Mouse (Mus musculus) urinary bladder, adult 2 months (tissue): ENCODE measurements at regions not wholly inside any gene's neighbourhood (a gene's known extent, or its start where the extent isn't known, plus 50 kb on each side); places are given as distances from the start of the nearest gene placed in this dataset.

Experiments used
- DNase-seq: peaks from one replicate; pipeline ENCODE4 v3.0.0; 2022; ENCODE audit warnings: low spot score

DNA sequence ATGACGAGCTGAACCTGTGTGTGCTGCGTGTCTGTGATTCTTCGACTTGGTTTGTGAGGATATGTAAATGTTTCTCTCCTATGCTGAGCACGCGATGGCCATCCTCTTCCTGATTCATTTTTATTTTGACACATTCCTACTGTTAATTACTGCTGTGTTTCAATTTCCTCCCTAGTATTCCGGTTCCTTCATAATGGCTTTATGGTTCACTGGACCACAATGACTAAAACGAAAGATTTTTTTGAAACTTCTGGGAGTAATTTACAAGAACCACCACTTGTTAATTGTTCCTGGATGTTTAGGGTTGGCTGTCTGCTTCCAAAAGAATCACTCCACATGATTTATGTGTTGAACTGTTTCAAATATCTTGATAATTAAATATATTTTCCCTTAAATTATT lies 537.4 kb upstream of the Mgmt start:
- no peak for DNase-seq

DNA sequence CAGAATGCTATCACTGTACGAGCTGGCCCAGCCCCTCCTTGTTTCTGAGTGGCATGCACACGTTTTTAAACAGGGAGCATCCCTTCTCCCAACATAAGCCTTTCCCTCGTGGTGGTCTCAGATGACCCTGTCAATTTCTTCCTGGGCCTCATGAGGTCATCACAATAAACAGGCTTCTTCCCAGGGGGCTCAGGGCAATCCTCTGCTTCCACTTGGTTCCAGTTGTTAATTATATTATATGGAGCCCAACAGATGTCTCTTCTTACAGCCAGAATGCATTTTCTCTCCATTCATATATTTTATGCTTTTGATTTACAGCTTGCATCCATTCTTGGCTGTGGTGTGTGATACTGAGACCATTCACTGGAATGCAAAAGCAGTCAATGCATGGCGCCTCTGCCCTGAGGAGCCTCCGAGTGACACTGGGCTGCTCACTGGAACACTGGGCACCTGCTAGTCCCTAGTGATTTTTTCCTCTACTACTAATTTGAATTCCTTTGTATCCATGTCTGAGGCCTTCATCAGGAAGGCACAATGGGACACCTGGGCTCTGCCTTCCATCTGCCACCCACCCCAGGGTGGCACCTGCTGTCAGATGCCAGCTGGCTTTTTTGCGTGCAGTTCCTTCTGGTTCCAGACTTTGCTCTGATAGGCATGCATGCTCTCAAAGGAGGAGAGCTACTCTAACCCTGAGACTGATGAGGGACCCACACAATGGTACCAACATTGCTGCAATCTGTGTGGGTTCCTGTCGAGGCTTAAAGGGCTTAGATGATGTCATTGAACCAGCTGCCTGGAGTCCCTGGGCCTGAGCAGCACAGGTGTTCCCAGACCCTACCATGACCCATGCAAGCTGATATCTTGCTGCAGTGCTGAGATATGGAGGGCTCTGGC lies 528.8 kb upstream of the Mgmt start:
- no peak for DNase-seq

DNA sequence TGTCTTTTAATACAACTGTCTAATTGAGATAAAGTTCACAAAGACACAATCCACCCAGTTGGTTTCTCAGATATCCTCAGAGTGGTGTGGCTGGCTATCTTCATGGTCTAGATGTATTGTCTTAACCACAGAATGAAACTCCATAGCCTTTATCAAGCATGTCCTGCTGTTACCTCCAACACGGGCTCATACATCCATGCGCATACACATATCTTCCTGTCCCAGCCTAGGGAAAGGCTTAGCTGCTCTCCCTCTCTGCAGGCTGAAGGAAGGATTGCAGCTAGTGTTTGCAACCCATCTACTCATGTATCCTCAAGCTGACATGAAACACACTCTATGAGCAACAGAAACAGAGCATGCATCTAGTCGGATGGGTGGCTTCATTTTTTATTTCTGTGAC lies 517.2 kb upstream of the Mgmt start:
- DNase-seq: no peak

DNA sequence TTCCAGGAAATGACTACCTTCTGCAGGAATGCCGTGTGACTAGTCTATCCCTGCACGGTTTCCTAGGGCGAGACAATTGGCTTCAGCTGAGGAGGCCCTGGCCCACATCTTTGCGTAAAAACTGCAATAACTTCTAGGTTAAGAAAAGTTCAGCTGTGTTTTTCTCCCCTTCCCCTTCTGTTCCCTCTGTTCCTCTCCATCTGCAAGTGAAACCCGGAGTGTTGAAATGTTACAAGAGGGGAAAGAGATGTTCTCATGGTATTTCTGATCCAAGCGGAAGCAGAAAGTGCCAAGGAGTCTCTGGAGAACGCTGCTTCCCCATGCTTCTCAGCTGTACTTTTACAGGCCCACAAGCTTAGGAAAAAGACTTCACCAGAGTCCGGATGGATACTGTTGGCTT lies 516.7 kb upstream of the Mgmt start:
- DNase-seq: no peak

DNA sequence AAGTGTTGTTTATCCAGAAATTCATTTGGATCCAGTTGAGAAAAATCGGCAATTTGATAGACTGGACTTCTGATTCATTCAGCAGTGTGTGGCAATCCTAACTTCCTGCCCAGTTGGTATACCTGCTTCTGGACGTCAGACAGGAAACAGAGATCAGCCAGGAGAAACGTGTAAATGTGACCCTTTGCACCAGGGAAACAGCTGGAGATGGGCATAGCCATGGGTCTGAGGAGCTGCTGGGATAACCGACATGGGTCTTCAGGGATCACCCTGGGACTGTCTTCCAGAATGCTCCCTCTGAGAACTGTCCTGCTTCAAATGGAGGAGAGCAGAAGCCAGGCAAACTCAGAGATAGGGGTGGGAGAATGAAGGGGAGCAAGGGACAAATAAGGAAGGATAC lies 516.1 kb upstream of the Mgmt start:
- no peak for DNase-seq

DNA sequence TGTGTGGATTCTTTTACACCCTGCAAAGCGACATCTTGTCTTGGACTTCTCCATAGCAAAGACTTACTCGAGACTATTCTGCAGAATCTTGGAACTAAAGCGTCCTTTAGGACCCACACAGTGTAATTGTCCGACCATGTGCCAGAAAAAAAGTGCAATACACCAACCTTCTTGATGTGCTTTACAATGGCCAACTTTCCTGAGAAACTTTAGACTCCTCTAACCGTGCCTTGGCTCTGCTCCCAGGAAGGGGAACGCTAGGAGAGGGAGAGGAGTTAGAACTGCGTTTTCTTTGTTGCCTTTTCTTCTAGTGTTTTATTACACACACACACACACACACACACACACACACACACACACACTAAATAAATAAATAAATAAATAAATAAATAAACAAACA lies 515.1 kb upstream of the Mgmt start:
- no peak for DNase-seq

DNA sequence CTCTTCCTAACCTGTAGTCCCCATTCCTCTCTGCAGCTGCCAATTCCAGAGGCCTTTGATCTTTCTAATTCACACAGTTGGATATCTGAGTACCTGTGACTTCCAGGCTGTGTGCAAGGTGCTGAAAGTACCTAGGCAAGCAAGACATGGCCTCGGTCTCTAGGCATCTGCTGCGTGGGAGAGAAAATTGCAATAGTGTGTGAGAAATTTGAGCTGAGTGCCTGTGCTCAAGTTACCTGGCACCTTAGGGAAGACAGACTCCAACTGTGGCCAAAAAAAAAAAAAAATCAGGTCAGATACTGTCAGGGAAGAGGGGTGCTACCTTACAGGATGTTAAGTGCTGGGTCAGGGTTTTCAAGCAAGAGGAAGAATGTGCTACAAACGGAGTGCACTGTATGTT lies 514.7 kb upstream of the Mgmt start:
- no peak for DNase-seq

DNA sequence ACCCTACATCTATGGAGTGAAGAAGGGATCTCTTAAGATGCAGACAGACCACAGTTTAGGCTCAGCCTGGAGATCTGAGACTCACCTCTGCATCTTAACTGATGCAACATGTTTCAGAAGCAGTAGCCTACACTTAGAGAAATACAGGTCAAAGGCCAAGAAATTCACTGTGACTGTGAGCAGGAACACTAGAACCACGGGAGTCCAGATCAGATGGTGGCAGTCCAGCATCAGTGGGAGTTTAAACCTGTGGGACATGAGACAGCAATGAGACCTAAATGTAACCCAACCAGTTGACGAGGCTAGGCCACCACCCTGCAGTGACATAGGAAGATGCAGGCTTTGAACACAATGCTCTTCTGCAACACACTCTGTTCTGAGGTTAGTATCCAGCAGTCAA lies 511.1 kb upstream of the Mgmt start:
- DNase-seq: no peak

DNA sequence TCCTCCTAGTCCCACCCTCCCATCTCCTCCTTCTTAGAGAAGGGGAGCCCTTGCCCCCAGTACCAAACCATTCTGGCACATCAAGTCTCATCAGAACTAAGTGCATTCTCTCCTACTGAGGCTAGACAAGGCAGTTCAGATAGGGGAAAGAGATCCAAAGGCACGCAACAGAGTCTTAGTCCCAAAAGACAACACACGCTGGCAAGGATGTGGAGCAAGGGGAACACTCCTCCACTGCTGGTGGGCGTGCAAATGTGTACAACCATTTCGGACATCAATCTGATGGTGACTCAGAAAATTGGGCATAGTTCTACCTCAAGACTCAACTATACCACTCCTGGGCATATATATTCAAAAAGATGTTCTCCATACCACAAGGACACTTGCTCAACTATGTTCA lies 506.7 kb upstream of the Mgmt start:
- no peak for DNase-seq

DNA sequence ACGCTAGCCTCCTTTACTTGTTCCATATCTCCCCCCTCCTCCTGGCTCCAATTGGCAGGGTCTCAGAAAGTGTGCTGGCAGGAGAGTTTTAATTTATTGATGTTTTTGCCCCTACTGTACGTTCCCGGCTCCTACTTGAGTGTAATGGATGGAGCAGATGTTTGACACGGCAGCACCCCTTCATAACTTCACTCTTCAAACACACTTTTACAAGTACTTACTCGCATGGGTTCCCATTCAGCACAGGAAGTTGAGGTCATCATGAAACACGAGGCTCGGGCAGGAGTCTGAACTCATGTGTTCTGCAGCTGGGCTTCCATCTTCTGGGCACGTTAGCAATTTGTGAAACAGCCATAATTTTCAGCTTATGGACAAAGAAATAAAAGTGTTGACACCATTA lies 504.3 kb upstream of the Mgmt start:
- DNase-seq: no peak

DNA sequence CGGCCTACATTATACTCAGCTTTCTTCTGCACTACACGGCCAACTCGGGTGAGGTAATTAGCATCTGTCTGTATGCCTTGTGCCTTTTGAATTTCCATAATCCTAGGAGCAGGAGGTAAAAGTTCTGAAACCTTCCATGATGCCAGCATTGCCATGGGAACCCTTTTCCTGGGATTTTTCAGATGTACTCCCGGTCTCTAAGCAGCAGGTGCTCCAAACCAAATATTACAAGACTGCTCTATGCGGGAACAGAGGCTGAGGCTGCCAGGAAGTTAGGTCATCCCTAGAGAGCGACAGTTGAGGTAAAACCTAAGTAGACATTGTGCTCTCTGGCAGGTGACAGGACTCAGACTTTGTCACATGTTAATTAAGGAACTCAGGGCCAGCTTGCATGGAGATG lies 501.0 kb upstream of the Mgmt start:
- no peak for DNase-seq

DNA sequence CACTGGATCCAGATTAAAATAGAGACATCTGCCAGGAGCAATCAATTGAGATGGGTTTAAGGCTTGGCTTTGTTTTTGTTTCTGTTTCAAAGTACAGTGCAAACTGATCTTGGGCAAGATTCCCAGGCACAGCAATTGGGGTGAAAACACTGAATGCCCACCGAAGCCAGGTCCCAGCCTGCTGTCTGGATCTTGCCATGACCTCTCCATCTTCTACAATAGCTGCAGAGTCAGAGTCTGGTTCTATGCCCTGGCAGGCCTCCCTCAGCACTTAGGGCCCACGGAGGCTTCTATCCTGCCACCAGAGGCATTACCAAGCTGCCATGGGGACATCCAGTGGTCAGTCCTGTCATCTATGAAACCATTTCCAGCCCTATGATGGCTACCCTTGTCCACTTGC lies 498.6 kb upstream of the Mgmt start:
- DNase-seq: no peak

DNA sequence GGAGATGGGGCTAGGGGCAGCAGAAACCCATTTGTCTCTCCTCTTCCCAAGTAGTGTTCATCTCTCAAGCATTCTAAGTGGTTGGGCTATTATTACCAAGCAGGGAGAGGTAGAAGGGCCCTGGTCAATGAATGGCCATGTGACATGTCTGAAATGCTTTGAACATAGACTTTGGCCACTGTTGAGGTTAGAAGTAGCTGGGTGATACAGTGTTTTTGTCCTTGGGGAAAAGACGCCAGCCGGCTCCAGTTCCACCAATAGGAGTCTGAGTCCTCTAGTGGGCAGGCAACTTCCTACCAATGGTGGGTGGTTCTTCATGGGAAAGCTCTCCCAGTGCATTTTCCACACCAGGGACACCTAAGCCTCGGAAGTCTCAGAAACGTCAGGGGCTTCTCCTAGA lies 497.3 kb upstream of the Mgmt start:
- no peak for DNase-seq

DNA sequence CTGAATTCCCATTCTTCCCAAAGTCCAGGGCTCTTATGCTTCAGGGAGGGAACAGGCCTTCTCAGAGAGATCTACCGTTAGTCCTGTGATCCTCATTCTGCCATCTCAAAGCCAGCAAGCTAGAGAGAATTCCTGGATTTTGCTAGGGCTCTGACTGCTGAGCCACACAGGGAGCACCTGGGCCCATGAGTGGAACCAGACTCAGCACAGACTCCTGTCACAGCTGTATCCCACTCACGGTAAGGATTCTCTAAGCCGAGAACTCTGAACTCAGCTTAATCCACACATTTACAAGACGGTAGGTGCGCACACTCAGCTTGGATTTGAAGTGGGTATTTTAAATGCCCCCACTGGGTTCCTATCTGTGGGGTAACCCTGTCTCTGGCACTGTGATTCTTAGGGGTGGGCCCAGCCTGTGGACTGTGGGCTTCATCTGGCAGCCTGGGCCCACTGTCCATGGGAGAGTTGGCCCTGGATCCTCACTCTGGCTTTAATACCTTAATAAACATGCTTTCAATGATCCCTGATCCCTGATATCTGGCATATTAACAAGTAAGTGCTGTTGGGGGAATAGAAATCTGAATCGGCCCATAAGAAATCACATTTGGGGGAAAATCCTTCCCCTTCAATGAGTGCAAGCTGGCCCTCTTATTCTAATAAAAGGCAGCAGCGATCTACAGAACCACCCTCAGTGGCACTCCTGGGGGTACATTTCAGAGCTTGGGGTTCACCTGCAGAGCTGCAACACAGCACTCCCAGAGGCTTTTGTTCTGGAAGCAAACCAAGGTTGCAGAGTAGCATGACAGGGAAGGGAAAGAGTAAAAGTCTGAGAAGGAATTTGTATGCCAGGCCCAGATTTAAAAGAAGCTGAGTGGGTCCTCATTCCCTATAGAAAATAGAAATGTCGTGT lies 491.5 kb upstream of the Mgmt start:
- no peak for DNase-seq

DNA sequence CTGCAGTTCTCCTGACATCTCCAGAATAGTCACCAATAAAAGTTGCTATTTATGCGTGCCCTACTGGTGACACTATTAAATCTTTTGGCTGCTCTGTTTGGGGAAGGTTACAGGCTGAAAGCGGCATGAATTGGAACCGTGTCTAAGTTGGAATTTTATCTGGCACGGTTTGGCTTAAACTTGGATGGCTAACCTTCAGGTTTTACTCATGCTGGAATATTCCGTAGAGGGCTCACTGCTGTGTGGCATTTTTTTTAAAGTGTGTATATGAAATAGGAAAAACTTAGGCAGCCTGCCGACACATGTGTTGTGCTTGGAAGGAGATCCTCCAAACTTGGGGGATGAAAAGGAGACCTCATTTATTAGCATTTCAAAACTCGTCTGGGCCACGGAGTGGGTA lies 489.0 kb upstream of the Mgmt start:
- DNase-seq: no peak

DNA sequence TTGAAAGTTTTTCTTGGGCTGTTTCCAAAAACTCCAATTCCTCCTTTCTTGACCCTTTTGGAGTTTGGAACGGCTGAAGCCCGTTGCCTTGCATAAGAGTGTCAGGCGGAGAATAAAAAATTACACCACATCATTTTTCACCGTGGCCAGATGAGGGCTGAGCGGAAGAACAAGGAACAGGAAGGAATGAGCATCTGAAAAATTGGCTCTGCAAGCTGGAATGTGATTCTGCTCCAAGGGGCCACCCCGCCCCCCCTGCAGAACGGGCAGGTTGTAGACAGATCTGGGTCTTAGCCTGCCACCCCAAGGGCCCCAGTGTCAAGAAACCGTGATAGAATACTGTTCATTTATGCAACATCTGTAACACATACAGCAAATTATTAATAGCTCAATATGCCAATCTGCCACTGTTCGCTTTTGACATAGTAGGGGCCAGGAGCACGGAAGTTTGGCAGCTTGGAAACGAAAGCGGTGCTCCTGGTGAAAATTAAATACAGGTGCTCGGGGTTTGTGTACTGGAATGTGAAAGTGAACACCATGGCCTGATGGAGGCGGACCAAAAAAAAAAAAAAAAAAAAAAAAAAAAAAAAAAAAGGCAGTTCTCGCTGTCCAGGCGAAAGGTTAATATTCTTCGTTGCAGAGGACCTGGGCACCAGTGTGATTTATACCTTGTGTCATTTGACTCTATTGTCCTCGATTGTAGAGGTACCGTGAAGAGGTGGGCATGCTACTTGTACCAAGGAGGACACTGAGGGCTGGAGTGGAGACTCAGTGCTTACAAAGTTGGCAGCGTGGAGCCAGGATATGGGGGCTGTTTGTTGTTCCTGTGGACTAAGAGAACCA lies 487.9 kb upstream of the Mgmt start:
- DNase-seq: no peak

DNA sequence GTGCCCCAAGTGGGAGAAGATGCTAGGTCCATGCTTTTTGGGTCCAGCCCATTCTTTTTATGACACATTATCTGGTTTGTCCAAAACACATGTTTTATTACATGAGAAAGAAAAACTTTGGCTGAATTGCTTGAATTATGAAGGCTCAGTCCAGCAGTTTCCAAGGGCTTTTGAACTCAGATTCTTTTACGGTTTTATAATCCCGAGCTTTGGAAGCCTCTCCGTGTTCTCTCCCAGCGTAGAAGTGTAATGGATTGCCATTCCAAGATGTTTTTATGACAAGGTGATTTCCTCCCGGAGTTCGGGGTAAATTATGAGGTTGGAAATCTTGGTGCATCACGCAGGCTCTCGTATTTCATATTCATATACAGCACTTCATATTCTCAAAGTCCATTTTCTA lies 479.6 kb upstream of the Mgmt start:
- DNase-seq: no peak

DNA sequence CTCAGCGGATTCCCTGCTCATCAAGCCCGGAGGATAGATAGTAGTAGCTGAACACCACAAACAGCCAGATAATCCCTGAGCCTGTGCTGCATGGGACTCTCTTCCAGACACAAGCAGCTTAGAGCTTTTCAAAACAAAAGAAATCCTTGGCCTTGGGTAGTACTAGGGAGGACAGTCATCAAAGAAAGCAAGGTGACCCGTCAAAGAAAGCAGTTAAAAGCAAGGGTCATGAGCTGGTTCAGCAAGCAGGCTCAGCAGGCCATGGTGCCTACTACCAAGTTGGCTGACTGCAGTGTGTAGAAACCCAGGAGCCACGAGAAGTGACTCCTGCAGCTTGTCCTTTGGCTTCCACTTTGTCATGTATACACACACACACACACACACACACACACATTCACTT lies 477.1 kb upstream of the Mgmt start:
- DNase-seq: no peak

DNA sequence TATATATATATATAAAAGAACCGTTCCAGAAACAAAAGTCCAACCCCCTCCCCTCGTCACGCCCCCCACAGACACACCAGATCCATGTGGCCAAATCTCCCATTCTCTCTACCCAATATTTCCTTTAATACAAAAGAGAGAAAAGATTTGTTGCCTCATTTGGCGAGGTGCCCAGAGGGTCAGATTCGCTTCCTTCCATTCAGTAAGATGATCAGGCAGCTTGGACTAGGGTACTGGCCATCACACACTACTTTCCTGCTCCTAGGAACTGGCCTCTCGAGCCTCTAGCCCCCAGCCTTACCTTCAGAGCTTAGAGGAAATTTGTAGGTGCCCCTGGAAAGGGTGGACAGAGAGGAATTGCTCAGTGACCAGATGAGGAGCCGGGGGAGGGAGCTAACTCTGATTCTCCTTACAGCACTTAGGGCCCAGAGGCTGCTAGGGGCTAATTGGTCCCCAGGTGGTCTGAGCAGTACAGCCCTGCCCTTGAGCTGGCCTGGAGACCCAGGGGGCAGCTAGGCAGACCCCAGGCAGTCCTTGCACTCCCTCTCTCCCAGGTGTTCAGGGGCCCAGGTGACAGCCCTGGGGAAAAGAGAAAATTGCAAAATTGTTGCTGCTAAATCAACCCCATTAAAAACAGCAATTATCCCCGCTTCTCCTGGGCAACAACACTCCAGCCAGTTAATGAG lies 470.4 kb upstream of the Mgmt start:
- DNase-seq: no peak

DNA sequence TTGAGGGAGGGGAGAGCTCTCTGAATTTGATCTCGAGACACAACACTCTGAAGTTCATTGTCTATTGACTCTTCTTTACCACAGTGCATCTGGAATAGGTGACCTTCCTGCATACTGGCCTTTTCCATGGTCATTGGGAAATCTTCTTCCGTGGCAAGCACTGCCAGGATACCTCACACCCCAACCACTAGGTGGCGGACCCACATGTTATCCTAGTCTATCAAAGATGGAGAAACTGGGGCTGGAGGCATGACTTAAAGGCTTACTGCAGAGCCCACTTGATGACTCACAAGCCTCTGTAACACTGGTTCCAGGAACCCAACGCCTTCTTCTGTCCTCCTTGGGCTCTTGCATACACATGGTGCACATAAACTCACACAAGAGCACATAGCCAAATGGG lies 467.2 kb upstream of the Mgmt start:
- no peak for DNase-seq
